Mouse (Mus musculus): Measurements from ENCODE around the gene Dact3. TPM values are rescaled to one million over a fixed set of nuclear protein-coding genes. Genes with fewer than 3 reads are reported as not detected.
A peak's percentile ranks its signal among the peaks of the same experiment; 100 is the strongest.

The Dact3 gene
- polyA plus RNA-seq, 1 experiment from 2014 or later = 4.8 TPM

DNA sequence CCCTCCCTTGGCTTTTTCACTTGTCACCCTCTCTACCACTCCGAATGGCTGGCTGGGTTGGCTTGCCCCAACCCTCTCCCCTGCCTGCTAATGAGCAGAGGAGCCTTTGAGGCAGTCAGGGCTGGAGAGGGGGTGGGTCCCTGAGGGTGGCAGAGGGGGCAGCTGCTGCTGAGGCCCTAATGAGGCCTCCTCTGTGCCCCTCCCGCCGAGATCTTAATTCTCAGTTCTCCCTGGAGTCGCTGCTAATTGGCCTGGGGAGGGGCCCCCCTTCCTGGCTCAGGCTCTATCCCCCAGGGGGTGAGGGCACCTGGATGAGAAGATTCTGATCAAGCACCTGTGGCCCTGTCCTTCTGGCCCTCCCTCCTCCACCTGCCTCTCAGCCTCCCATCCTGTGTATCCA is 19.2 kb downstream of the Dact3 start:
- H3K4me1 ChIP-seq = peaks cover 35% of the 10 kb centered on the region
- H3K4me3 ChIP-seq (replicated peaks) = no peak overlapping the region
- no peak for ATAC-seq (ENCODE audit: low FRiP score)
- no peaks in the 10 kb centered on the region for H3K9me3 ChIP-seq (replicated peaks)
- no peak overlapping the region for H3K9ac ChIP-seq (replicated peaks)
- no peak overlapping the region for H3K27ac ChIP-seq (replicated peaks)
- WGBS = under 1% methylated on average over 4 of the region's 4 CpGs
- H3K27me3 ChIP-seq (replicated peaks) = peaks cover 35% of the 10 kb centered on the region
- H3K4me2 ChIP-seq = peak overlapping the region; percentile 58
- H3K36me3 ChIP-seq = no peaks in the 10 kb centered on the region

DNA sequence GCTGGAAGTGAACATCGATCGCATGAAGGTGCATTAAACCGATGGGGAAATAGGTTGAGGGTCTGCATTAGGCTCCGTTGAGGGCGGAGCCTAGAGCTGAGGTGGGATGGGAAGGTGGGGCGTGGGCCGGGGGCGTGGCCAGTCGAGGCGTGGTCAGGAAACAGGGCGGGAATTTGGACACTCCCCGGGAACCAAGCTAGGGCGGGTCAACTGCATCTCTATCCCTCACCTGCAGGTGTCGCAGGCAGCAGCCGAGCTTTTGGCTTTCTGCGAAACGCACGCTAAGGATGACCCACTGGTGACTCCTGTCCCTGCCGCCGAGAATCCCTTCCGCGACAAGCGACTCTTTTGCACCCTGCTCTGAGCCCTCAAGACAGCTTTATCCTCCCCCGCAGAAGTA is 19.9 kb downstream of the Dact3 start:
- Histone ChIP-seq H3K4me2 (peak overlapping the region; percentile 58), H3K4me3 (replicated peaks) (peak overlapping the region; percentile 27), H3K4me1 (peaks cover 37% of the 10 kb centered on the region), H3K36me3 (no peaks in the 10 kb centered on the region), H3K27me3 (replicated peaks) (peaks cover 30% of the 10 kb centered on the region), H3K9ac (replicated peaks) (peak overlapping the region; percentile 40; the same call in 1 of the 2 replicates), H3K9me3 (replicated peaks) (no peaks in the 10 kb centered on the region), H3K27ac (replicated peaks) (no peak overlapping the region)
- peak; percentile 34 for ATAC-seq (ENCODE audit: low FRiP score)
- WGBS = under 1% methylated on average over 24 of the region's 24 CpGs

DNA sequence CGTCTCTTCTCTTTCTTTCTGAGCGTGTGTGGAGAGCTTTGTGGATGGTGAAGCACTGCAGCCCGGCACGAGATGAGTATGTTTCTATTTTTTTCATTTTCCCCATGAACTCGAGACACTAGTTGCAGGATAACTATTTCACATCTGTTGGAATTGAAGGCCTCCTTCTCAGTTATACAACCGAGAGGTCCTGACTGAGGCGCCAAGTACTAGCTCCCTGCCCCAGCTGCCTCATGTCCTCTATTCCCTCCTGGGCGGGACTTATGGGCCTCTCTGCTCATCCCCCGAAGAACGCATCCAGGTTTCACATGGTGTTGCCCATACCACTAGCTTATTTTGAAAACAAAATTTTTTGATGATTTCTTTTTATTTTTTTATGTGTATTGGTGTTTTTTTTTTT is 20.4 kb downstream of the Dact3 start:
- H3K27ac ChIP-seq (replicated peaks) = no peak overlapping the region
- H3K4me3 ChIP-seq (replicated peaks) = peak overlapping the region; percentile 27
- H3K4me2 ChIP-seq = peak overlapping the region; percentile 58
- no peaks in the 10 kb centered on the region for H3K36me3 ChIP-seq
- H3K9ac ChIP-seq (replicated peaks) = 0 out of 2 replicates have a peak overlapping the region, but pooled peaks have one; percentile 40
- no peaks in the 10 kb centered on the region for H3K9me3 ChIP-seq (replicated peaks)
- H3K4me1 ChIP-seq = peaks cover 38% of the 10 kb centered on the region
- no peak for ATAC-seq (ENCODE audit: low FRiP score)
- WGBS = 24% methylated on average over 10 of the region's 10 CpGs
- peaks cover 25% of the 10 kb centered on the region for H3K27me3 ChIP-seq (replicated peaks)

DNA sequence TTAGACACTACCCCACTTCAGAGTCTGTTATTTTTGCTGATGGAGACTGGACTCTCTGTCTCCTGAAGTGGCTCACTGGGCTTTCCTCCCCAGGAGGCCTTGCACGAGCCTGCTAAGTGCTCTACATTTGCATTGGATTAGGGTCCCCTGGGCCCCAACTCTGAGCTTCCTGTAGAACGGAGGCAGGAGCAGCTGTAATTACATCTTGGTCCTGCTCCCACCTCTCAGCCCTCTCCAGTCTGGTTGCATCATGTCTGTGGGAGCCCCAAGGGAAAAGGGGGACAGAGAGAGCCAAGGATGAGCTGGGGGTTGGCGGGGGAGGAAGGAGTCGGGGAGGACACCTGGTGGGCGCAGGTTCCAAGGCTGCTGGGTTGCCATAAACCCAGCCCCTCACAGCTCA is 25.4 kb downstream of the Dact3 start:
- Histone ChIP-seq H3K4me1 (peaks cover 10% of the 10 kb centered on the region), H3K9ac (replicated peaks) (no peak overlapping the region), H3K4me3 (replicated peaks) (no peak overlapping the region), H3K4me2 (no peak overlapping the region), H3K36me3 (no peaks in the 10 kb centered on the region), H3K9me3 (replicated peaks) (no peaks in the 10 kb centered on the region), H3K27ac (replicated peaks) (no peak overlapping the region), H3K27me3 (replicated peaks) (0 out of 2 replicates have a peak, but pooled peaks cover 2% of the 10 kb centered on the region)
- ATAC-seq (ENCODE audit: low FRiP score) = peak; percentile 35; the same call in 1 of the 2 replicates
- WGBS = 14% methylated on average over 5 of the region's 5 CpGs

DNA sequence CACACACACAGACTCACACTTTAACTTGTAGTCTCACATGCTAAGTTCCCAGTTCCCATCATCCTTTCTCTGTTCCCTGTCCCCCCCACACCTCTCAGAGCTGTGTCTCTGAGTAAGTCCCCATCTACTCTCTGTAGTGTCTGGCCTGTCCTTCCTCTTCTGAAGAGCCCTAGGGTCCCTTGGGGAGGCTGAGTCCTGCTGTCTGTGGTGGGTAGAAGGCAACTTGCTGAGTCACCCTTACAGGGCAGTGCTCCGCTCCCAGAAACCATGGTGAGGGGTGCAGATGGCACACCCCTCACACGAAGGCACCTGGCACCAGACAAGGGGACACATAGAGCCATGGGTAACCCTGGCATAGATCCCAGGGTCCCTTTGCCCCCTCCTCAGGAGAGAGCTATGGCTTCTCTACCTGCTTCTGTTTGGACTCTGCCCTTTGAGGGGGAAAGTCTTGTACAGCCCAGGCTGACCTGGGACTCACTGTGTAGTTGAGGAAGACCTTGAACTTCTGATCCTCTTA is 28.4 kb downstream of the Dact3 start:
- Histone ChIP-seq H3K4me3 (replicated peaks) (no peak overlapping the region), H3K27me3 (replicated peaks) (0 out of 2 replicates have a peak, but pooled peaks cover 2% of the 10 kb centered on the region), H3K27ac (replicated peaks) (no peak overlapping the region), H3K9ac (replicated peaks) (no peak overlapping the region), H3K4me2 (no peak overlapping the region), H3K4me1 (peaks cover 14% of the 10 kb centered on the region), H3K36me3 (no peaks in the 10 kb centered on the region), H3K9me3 (replicated peaks) (no peaks in the 10 kb centered on the region)
- no peak for ATAC-seq (ENCODE audit: low FRiP score)
- WGBS = 78% methylated on average over 2 of the region's 2 CpGs

DNA sequence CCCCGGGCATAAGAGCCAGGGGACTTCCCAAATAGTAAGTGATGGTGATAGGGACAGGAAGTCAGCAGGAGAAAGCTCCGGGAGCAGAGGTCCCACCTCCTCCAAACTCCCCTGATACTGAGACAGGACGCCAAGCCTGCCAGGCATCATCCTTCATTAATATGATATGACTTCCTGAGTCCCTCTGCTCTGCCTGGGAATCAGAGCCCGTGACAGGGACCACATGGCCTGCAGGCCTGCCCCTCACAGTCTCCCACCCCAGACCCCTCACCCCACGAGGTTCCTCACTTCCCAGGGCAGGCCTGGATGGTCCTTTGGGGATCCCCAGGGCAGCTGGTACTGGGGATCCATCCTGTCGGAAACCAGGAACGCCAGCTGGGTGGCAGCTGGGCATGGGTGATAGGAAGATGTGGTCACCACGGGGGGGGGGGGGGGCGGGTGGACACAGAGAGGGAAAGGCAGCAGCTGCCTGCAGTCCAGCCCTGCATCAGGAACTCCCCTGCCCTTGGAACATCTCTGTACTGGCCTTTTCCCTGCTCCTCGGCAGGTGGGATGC is 29.1 kb downstream of the Dact3 start:
- Histone ChIP-seq H3K4me2 (no peak overlapping the region), H3K9ac (replicated peaks) (no peak overlapping the region), H3K9me3 (replicated peaks) (no peaks in the 10 kb centered on the region), H3K36me3 (no peaks in the 10 kb centered on the region), H3K27ac (replicated peaks) (no peak overlapping the region), H3K4me3 (replicated peaks) (no peak overlapping the region), H3K4me1 (peaks cover 11% of the 10 kb centered on the region), H3K27me3 (replicated peaks) (0 out of 2 replicates have a peak, but pooled peaks cover 2% of the 10 kb centered on the region)
- WGBS = 48% methylated on average over 9 of the region's 10 CpGs
- no peak for ATAC-seq (ENCODE audit: low FRiP score)

DNA sequence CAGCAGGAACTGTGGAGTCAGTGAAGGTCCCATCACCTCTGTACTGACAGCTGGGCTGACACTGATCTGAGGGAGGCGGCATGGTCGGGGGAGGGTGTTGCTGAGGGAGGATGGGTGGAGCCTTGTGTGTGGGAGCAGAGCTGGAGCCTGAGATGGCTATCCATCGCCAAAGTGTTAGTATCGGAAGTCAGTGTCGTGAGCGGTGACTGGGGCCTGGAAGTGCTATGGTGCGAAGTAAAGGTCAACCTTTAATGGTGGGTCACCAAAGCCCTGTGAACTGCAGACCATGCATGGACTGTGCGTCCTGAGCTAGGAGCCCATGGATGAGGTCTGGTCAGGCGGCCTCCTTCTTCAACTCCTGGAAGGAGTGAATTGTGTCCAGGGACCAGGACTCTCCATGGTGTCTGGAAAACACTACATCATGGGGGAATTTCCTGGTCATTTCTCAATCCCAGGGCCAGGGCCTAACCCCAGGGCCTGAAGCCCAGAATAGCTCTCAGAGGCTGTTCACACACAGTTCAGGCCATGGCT is 30.4 kb downstream of the Dact3 start:
- WGBS = 59% methylated on average over 9 of the region's 9 CpGs

DNA sequence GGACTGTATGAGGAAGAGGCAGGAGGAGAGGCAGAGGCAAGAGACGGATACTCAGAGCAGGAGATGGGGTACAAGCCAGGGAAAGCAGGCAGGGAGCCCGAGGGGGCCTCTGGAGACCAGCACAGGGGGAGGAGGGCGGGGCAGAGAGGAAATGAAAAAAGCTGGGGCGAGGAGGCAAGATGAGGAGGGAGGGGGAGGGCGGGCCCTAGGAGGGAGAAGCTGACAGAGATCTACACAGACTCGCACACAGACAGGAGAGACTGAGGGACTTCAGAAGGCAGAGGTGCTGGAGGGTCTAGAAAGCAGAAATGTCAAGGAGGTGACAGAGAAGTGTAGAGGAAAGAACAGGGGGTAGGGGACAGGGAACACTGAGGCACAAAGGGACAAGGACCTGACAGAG is 31.2 kb downstream of the Dact3 start, which contains the start of gene Ptgir:
Gene Ptgir (plus strand): TSS at position 210 of the 400 bp plus-strand sequence.
- H3K4me3 ChIP-seq (replicated peaks) = no peak within 1 kb of the TSS
- no peak within 1 kb of the TSS for H3K4me2 ChIP-seq
- no peak within 1 kb of the TSS for H3K27ac ChIP-seq (replicated peaks)
- no peak for ATAC-seq (ENCODE audit: low FRiP score)
- H3K36me3 ChIP-seq = no peaks in the 10 kb centered on the region
- H3K9me3 ChIP-seq (replicated peaks) = no peaks in the 10 kb centered on the region
- 29% methylated on average over 6 of the region's 6 CpGs for whole genome bisulfite sequencing
- no peak within 1 kb of the TSS for H3K9ac ChIP-seq (replicated peaks)
- 0 out of 2 replicates have a peak, but pooled peaks cover 2% of the 10 kb centered on the region for H3K27me3 ChIP-seq (replicated peaks)
- H3K4me1 ChIP-seq = 0 out of 2 replicates have a peak, but pooled peaks cover 4% of the 10 kb centered on the region

More for the DNA sequence above, 30.4 kb downstream of the Dact3 start:
- peaks cover 7% of the 10 kb centered on the region; the same call in 1 of the 2 replicates for H3K4me1 ChIP-seq
- H3K9me3 ChIP-seq (replicated peaks) = no peaks in the 10 kb centered on the region
- H3K27ac ChIP-seq (replicated peaks) = no peak overlapping the region
- 0 out of 2 replicates have a peak, but pooled peaks cover 2% of the 10 kb centered on the region for H3K27me3 ChIP-seq (replicated peaks)
- H3K4me2 ChIP-seq = no peak overlapping the region
- H3K9ac ChIP-seq (replicated peaks) = no peak overlapping the region
- H3K36me3 ChIP-seq = no peaks in the 10 kb centered on the region
- H3K4me3 ChIP-seq (replicated peaks) = no peak overlapping the region
- ATAC-seq (ENCODE audit: low FRiP score) = no peak

DNA sequence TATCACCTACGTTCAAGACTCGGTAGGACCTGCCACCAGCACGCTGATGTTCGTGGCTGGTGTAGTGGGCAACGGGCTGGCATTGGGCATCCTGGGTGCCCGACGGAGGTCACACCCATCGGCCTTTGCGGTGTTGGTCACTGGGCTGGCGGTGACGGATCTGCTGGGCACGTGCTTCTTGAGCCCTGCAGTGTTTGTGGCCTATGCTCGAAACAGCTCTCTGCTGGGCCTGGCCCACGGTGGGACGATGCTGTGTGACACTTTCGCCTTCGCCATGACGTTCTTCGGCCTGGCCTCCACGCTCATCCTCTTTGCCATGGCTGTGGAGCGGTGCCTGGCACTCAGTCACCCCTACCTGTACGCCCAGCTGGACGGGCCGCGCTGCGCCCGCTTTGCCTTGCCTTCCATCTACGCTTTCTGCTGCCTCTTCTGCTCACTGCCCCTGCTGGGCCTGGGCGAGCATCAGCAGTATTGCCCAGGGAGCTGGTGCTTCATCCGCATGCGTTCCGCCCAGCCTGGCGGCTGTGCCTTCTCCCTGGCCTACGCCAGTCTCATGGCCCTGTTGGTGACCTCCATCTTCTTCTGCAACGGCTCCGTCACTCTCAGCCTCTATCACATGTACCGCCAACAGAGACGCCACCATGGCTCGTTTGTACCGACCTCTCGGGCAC is 31.9 kb downstream of the Dact3 start:
- H3K9me3 ChIP-seq (replicated peaks) = no peaks in the 10 kb centered on the region
- no peak overlapping the region for H3K27ac ChIP-seq (replicated peaks)
- H3K9ac ChIP-seq (replicated peaks) = no peak overlapping the region
- 94% methylated on average over 41 of the region's 41 CpGs for WGBS
- ATAC-seq (ENCODE audit: low FRiP score) = no peak
- 0 out of 2 replicates have a peak, but pooled peaks cover 4% of the 10 kb centered on the region for H3K4me1 ChIP-seq
- no peaks in the 10 kb centered on the region for H3K36me3 ChIP-seq
- no peak overlapping the region for H3K4me3 ChIP-seq (replicated peaks)
- 0 out of 2 replicates have a peak, but pooled peaks cover 2% of the 10 kb centered on the region for H3K27me3 ChIP-seq (replicated peaks)
- no peak overlapping the region for H3K4me2 ChIP-seq

DNA sequence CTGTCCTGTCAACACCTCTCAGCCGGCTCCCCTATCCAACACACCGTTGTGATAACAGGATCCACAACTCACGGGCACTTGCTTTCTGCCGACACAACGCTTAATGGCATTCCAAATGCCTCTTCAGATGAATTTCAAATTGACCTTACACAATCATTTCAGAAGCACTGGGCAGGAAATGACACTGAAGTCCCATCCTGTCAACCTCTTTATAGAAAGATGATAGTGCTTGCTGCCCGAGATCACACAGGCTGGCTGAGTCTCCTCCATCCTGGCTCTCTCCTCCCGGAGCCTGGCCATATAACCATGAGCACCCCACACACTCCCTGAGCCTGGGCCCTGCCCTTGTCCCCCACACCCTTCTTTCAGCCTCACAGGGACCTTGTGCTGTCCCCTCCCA is 32.7 kb downstream of the Dact3 start:
- Histone ChIP-seq H3K9me3 (replicated peaks) (no peaks in the 10 kb centered on the region), H3K4me1 (0 out of 2 replicates have a peak, but pooled peaks cover 10% of the 10 kb centered on the region), H3K36me3 (no peaks in the 10 kb centered on the region), H3K4me2 (no peak overlapping the region), H3K27ac (replicated peaks) (no peak overlapping the region), H3K4me3 (replicated peaks) (no peak overlapping the region), H3K27me3 (replicated peaks) (0 out of 2 replicates have a peak, but pooled peaks cover 2% of the 10 kb centered on the region), H3K9ac (replicated peaks) (no peak overlapping the region)
- 79% methylated on average over 7 of the region's 7 CpGs for WGBS
- ATAC-seq (ENCODE audit: low FRiP score) = no peak

DNA sequence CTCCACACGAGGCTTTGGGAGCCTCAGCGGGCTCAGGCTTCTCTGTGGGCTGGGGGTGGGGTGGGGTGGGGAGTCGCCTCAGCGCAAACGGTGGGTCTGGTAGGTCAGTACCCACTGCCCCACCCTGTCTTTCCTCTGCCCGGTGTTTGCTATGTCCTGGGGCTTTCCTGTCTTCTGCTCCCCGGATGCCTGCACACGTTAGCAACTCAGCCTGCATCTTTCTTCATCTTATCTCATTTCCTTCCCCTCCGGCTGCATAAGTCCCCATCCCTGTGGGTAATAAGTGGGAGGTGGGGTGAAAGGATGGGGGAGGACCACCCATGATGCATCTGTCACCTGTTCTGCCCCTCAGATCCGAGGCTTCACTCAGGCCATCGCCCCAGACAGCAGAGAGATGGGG is 33.2 kb downstream of the Dact3 start:
- peaks cover 2% of the 10 kb centered on the region; the same call in 1 of the 2 replicates for H3K36me3 ChIP-seq
- H3K27me3 ChIP-seq (replicated peaks) = 0 out of 2 replicates have a peak, but pooled peaks cover 2% of the 10 kb centered on the region
- ATAC-seq (ENCODE audit: low FRiP score) = no peak
- H3K4me2 ChIP-seq = no peak overlapping the region
- 66% methylated on average over 11 of the region's 11 CpGs for WGBS
- no peak overlapping the region for H3K9ac ChIP-seq (replicated peaks)
- 0 out of 2 replicates have a peak, but pooled peaks cover 10% of the 10 kb centered on the region for H3K4me1 ChIP-seq
- H3K27ac ChIP-seq (replicated peaks) = no peak overlapping the region
- H3K4me3 ChIP-seq (replicated peaks) = no peak overlapping the region
- no peaks in the 10 kb centered on the region for H3K9me3 ChIP-seq (replicated peaks)
